Mouse (Mus musculus) erythroblast, embryonic 14.5 days (primary cell): ENCODE results near the gene Tmem86a.

ENCODE experiments used
- GATA1 ChIP-seq: IDR thresholded peaks from 2 replicates; pipeline ENCODE4 v1.6.1; 2012; ENCODE audit warnings: low read length, inconsistent platforms, mixed read lengths
- TAL1 ChIP-seq: IDR thresholded peaks from 3 replicates; pipeline ENCODE4 v1.6.1; 2012; ENCODE audit warnings: low read length, inconsistent platforms, mixed read lengths

DNA sequence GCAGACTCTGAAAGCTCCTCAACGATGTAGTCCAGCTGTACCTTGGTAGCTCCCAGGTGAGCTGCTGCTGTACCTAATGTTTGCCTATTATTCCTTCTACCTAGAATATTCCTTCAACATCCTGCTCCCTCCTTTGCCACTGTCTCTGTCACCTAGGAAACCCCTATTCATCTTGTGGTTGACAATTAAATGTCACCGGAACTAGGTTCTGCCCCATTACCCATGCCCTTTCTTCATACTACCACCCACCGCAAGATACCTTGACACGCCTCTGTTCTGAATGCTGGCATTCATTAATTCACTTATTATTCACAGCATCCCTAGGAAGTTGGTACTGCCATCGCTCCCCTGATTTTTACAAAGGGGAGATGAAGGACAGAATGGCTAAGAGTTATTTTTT is 43.5 kb downstream of the Tmem86a start:
- no peak for TF ChIP-seq TAL1
- TF ChIP-seq GATA1: no peak
